Mouse (Mus musculus): ENCODE results near the gene Jaml.

The Jaml gene

DNA sequence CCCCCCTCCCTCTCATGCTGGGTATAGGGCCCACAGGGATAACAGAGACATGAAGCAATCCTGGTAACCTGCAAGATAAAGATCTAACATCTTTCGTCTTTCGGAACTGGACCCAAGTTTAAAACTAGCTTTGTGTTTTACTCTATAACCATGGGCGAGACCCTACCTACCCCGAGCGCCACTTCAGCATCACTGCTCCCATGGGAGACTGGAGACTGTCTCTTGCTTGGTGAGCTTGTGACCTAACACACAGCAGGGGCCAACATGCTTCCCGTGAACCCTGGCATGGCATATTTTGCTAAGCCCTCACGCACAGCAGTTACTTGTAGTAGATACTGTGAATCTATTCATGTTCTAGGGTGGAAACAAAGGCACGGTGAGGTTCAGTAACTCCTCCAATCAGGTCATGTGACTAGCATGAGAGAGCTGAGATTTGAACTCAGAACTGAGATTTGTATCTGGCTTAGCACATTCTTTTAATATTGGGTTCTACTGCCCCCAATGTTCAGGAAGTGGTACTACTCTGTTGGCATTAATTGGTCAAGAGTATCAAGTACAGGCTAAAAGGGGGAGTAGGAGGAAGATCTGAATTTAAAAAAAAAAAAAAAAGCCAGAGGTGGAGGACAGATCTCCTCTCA is 40.5 kb downstream of the Jaml start:
- in situ Hi-C loops (cut with MboI; ENCODE audit: unreplicated experiment in 2 of 2): loop anchor here (5.0 to 10.0 kb wide), 3 partner anchors 62 to 92 kb away; partner anchors contain the start of gene Mpzl3 (in 2 of the 2)

GRCm38 (mm10) chr9:45119954-45120530 is 41.1 kb downstream of the Jaml start:
- in situ Hi-C loops (cut with MboI; ENCODE audit: unreplicated experiment in 2 of 2): loop anchor here (5.0 to 10.0 kb wide), 3 partner anchors 63 to 93 kb away; partner anchors contain the start of gene Mpzl3 (in 2 of the 2)

DNA sequence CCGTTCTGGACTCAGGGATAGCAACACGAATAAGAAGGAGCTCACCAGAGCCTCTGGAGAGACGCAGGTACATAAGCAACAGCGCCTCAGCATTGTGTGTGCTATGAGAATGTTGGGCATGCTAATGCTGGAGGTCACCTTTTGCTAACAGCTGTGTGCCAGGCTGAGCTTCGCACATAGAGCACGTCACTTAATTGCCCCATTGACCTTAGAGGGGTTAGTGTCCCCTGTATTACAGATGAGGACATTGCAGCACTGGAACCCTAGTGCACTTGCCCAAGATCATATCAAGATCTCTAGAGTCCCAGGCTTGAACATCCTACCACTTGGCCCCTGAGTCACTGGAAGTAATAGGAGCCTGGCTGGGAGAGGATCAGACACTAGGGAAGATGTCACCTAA is 41.6 kb downstream of the Jaml start:
- in situ Hi-C loops (cut with MboI; ENCODE audit: unreplicated experiment in 2 of 2): no loop called here

DNA sequence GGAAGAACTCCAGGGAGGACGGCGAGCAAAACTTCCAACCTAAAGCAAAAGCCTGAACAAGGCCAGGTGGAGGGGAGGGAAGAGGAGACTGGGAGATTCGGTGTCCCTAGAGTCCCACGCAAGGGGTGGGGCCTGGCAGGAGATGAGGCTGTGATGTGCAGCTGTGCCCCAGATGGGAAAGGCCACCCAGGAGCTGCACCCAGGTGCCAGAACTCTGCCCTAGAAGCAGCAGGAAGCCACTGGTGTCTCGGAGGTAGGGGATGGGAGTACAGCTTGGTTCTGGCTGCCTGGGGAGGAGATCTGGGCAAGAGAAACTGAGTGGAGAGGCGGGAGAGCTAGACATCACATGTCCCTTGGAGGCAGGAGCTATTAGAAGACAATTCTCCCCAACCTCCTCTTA is 42.0 kb downstream of the Jaml start:
- in situ Hi-C loops (cut with MboI; ENCODE audit: unreplicated experiment in 2 of 2): no loop called here

DNA sequence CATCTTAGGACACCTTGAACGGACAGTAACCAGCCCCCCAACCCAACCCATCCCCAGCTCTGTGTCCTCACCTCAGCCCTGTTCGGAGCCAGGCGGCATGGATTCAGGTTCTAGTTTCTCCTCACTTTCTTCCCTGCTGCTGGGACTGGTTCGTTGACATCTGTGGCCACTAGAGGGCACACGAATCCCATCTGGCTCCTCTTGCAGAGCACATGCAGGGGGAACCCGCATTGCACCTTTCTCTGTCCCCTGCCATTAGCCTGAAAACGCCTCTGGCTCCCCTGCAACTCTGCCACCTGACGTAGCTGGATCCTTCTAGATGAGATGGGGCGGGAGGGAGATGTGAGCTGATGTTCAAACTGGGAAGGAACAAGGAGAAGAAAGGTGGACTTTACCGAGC is 42.8 kb downstream of the Jaml start:
- in situ Hi-C loops (cut with MboI; ENCODE audit: unreplicated experiment in 2 of 2): no loop called here

GRCm38 (mm10) chr9:45122209-45122761 is 43.3 kb downstream of the Jaml start:
- in situ Hi-C loops (cut with MboI; ENCODE audit: unreplicated experiment in 2 of 2): no loop called here

DNA sequence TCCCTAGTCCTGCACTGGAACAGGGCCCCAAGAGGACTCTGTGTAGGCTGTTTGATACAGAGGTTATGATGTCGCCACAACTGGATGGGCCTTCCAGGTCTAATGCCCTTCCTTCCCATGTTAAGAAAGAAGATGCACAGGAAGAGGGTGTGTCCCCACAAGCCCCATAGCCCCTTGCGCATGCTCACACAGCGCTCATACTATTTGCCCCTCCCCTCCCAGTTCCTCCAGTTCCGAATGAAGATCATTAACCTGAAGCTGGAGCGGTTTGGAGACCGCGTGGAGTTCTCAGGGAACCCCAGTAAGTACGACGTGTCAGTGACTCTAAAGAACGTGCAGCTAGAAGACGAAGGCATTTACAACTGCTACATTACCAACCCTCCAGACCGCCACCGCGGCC is 46.2 kb downstream of the Jaml start:
- in situ Hi-C loops (cut with MboI; ENCODE audit: unreplicated experiment in 2 of 2): no loop called here

DNA sequence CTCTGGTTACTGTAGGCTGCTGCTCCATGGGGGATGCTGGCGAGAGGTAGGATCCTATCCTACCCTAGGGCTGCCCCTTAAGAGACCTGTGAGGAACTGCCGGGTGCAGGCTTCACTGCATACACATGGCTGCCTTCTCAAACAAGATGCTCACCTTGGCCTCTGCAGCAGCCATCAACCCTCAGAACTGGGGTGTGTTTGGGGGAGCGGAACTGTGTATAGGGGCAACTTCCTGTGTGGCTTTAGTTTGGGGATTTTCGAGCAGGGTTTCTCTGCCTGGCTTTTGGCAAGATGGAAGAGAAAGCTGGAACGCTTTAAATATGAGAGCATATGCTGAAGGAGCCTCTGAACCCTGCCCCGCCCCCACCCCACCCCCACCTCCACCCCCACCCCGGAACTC is 48.0 kb downstream of the Jaml start:
- in situ Hi-C loops (cut with MboI; ENCODE audit: unreplicated experiment in 2 of 2): no loop called here

GRCm38 (mm10) chr9:45130119-45130518 is 51.1 kb downstream of the Jaml start:
- in situ Hi-C loops (cut with MboI; ENCODE audit: unreplicated experiment in 2 of 2): loop anchor here (5.0 to 10.0 kb wide), 3 partner anchors 155 to 262 kb away; no protein-coding TSS in a partner anchor

DNA sequence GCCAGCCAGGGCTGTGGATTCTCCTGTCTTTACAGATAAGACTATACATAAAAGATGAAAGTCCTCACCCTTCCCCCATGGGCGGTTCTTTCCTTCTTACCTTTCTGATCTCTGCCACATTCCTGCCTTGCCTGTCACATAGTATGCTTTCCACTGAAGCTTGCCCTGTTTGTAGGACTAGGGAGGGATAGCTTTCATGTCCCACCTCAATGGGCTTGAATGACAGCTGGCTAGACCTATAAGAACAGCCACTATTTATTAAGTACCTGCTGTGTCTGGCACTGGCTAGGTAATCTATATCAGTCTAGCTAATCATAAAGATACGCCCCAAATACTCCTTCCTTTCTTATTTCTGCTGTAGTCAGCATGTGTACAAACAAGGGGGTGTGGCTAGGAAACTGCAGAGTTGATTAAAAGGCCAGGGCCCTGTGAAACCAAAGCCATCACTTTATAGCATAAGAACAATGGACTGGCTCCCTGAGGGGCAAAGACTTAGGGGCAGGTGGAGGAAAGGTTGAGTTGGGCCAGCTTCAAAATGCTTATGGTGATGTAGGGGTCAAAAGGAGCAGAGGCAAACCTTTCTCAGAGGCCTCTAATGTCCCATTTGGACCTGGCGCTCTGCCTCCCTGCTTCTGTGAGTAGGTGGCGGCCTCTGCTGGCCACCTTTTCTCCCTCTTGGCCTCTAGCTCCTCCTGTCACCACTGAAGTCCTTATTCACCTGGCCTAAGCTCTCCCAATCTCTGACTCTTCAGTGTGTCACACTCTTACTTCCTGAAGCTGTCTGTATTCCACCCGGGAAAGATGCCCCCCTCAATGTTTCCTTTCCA is 54.7 kb downstream of the Jaml start:
- in situ Hi-C loops (cut with MboI; ENCODE audit: unreplicated experiment in 2 of 2): loop anchor here (5.0 to 10.0 kb wide), 3 partner anchors 159 to 259 kb away; no protein-coding TSS in a partner anchor

GRCm38 (mm10) chr9:45136442-45137169 is 57.6 kb downstream of the Jaml start:
- in situ Hi-C loops (cut with MboI; ENCODE audit: unreplicated experiment in 2 of 2): loop anchor here in 1 of 2 experiments (10.0 kb wide), 1 partner anchor 162 kb away; no protein-coding TSS in a partner anchor

GRCm38 (mm10) chr9:45138191-45139032 is 59.4 kb downstream of the Jaml start, which contains the start of gene Scn4b:
Scn4b (plus strand) TSS chr9:45138395.
- in situ Hi-C loops (cut with MboI; ENCODE audit: unreplicated experiment in 2 of 2): loop anchor here in 1 of 2 experiments (10.0 kb wide), 1 partner anchor 164 kb away; no protein-coding TSS in a partner anchor

DNA sequence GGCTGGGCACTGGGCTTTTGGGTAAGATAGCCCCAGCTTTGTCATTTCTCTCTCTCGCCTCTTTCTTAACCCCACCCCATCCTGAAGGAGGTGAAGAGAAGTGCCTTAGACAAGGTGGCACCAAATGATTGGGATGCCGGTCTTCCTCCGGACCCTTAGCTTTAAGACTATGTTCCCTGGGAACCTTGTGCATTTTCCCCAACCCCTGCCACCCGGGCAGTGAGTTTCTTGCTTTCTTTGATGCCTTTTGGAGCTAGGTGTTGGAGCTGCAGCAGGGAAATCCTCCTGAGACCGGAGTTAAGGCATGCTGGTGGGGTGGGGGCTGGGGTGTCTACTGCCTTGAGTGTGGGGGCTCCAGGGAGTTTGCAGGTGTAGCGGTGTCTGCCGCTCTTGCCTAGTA is 60.1 kb downstream of the Jaml start:
- in situ Hi-C loops (cut with MboI; ENCODE audit: unreplicated experiment in 2 of 2): loop anchor here in 1 of 2 experiments (10.0 kb wide), 1 partner anchor 164 kb away; no protein-coding TSS in a partner anchor

- in situ Hi-C loops (cut with MboI; ENCODE audit: unreplicated experiment in 2 of 2): loop anchor here (5.0 to 10.0 kb wide), 7 partner anchors 81 to 476 kb away; no protein-coding TSS in a partner anchor
Observed at GRCm38 (mm10) chr9:45140945-45141344, 62.0 kb downstream of the Jaml start.

DNA sequence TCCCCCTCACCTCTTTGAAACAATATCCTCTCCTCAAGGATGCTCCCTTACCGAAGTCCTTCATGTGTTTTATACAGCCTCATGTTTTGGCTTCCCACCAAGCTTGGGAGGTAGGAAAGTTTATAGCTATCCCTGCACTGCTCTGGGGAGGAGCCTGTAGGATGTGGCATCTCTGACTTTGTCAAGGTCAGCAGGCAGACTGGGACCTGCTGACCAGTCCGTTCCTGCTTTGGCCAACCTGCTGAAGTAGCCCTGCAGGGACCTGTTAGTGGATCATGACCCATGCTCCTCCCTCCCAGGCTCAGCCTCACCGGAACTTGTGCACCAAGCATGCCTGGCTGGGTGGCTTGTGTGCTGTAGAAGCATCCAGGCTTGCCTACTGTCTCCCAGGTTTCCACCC is 63.7 kb downstream of the Jaml start:
- in situ Hi-C loops (cut with MboI; ENCODE audit: unreplicated experiment in 2 of 2): loop anchor here (5.0 to 10.0 kb wide), 7 partner anchors 80 to 478 kb away; no protein-coding TSS in a partner anchor

GRCm38 (mm10) chr9:45145533-45146266 is 66.7 kb downstream of the Jaml start:
- in situ Hi-C loops (cut with MboI; ENCODE audit: unreplicated experiment in 2 of 2): loop anchor here (5.0 to 10.0 kb wide), 5 partner anchors 37 to 481 kb away; partner anchors contain the start of gene BC049352 (in 1 of the 2)

GRCm38 (mm10) chr9:45146267-45146597 is 67.2 kb downstream of the Jaml start:
- in situ Hi-C loops (cut with MboI; ENCODE audit: unreplicated experiment in 2 of 2): loop anchor here (5.0 to 10.0 kb wide), 5 partner anchors 36 to 481 kb away; partner anchors contain the start of gene BC049352 (in 1 of the 2)

DNA sequence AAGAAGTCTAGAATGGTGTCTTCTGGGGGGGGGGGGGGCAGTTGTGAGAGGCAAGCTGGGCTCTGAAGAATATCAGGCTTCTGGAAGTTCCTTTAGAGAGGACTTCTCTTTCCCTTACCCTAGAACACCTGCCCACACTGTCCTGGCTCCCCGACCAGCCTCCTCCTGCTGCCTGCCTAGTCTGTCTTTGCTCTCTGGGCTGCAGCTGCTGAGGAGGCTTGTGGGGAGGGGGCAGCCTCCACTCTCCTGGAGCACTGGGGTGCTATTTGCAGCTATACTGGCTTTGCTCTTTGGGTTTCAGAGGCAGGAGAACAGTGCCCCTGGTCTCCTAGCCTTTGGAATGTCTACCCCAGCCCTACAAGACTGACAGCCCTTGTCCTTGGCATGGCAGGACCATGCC is 72.0 kb downstream of the Jaml start:
- in situ Hi-C loops (cut with MboI; ENCODE audit: unreplicated experiment in 2 of 2): no loop called here
